Mouse (Mus musculus): Measurements from ENCODE around the gene Pigo. TPM values are rescaled to one million over a fixed set of nuclear protein-coding genes. Genes with fewer than 3 reads are reported as not detected.

Pigo gene
- polyA plus RNA-seq, 1 experiment: 7.6 TPM

GRCm38 (mm10) chr4:43029749-43030148 lies 4.1 kb upstream of the Pigo start:
- Histone ChIP-seq H3K4me3 (replicated peaks) (peak overlapping the region; percentile 96), H3K9me3 (no peaks in the 10 kb centered on the region), H3K36me3 (replicated peaks; ENCODE audit: low read length) (peaks cover 68% of the 10 kb centered on the region), H3K27me3 (replicated peaks) (no peaks in the 10 kb centered on the region), H3K4me1 (peaks cover 51% of the 10 kb centered on the region)
- TF ChIP-seq FLI1 (IDR thresholded peaks at IDR 0.05; ENCODE audit: low read length) (no peak), GATA1 (IDR thresholded peaks at IDR 0.05; ENCODE audit: borderline replicate concordance, low read length) (no peak)

GRCm38 (mm10) chr4:43029121-43029520 lies 3.5 kb upstream of the Pigo start:
- H3K9me3 ChIP-seq: no peaks in the 10 kb centered on the region
- TF ChIP-seq GATA1 (IDR thresholded peaks at IDR 0.05; ENCODE audit: borderline replicate concordance, low read length) (no peak), FLI1 (IDR thresholded peaks at IDR 0.05; ENCODE audit: low read length) (no peak)
- no peaks in the 10 kb centered on the region for H3K27me3 ChIP-seq (replicated peaks)
- peaks cover 68% of the 10 kb centered on the region for H3K36me3 ChIP-seq (replicated peaks; ENCODE audit: low read length)
- H3K4me3 ChIP-seq (replicated peaks): no peak overlapping the region
- peaks cover 54% of the 10 kb centered on the region for H3K4me1 ChIP-seq

- Histone ChIP-seq H3K36me3 (replicated peaks; ENCODE audit: low read length) (peaks cover 83% of the 10 kb centered on the region), H3K27me3 (replicated peaks) (no peaks in the 10 kb centered on the region), H3K4me1 (peaks cover 39% of the 10 kb centered on the region), H3K4me3 (replicated peaks) (peak overlapping the region; percentile 96), H3K9me3 (no peaks in the 10 kb centered on the region)
- TF ChIP-seq GATA1 (IDR thresholded peaks at IDR 0.05; ENCODE audit: borderline replicate concordance, low read length) (no peak), FLI1 (IDR thresholded peaks at IDR 0.05; ENCODE audit: low read length) (no peak)
These were observed 946 bp downstream of the Pigo start for GRCm38 (mm10) chr4:43024673-43025072.

GRCm38 (mm10) chr4:43021341-43021740 lies 4.3 kb downstream of the Pigo start:
- TF ChIP-seq GATA1 (IDR thresholded peaks at IDR 0.05; ENCODE audit: borderline replicate concordance, low read length): no peak
- no peak for TF ChIP-seq FLI1 (IDR thresholded peaks at IDR 0.05; ENCODE audit: low read length)
- peaks cover 34% of the 10 kb centered on the region for H3K4me1 ChIP-seq
- peaks cover 79% of the 10 kb centered on the region for H3K36me3 ChIP-seq (replicated peaks; ENCODE audit: low read length)

GRCm38 (mm10) chr4:43020876-43021275 lies 4.7 kb downstream of the Pigo start:
- peaks cover 79% of the 10 kb centered on the region for H3K36me3 ChIP-seq (replicated peaks; ENCODE audit: low read length)
- no peaks in the 10 kb centered on the region for H3K27me3 ChIP-seq (replicated peaks)
- no peaks in the 10 kb centered on the region for H3K9me3 ChIP-seq
- no peak overlapping the region for H3K4me3 ChIP-seq (replicated peaks)
- TF ChIP-seq FLI1 (IDR thresholded peaks at IDR 0.05; ENCODE audit: low read length) (no peak), GATA1 (IDR thresholded peaks at IDR 0.05; ENCODE audit: borderline replicate concordance, low read length) (no peak)
- peaks cover 32% of the 10 kb centered on the region for H3K4me1 ChIP-seq

More at GRCm38 (mm10) chr4:43021341-43021740, 4.3 kb downstream of the Pigo start:
- H3K9me3 ChIP-seq: no peaks in the 10 kb centered on the region
- H3K27me3 ChIP-seq (replicated peaks): no peaks in the 10 kb centered on the region
- H3K4me3 ChIP-seq (replicated peaks): no peak overlapping the region

GRCm38 (mm10) chr4:43019641-43020465 lies 5.8 kb downstream of the Pigo start:
- H3K9me3 ChIP-seq: no peaks in the 10 kb centered on the region
- H3K4me3 ChIP-seq (replicated peaks): no peak overlapping the region
- H3K27me3 ChIP-seq (replicated peaks): no peaks in the 10 kb centered on the region
- H3K36me3 ChIP-seq (replicated peaks; ENCODE audit: low read length): peaks cover 79% of the 10 kb centered on the region
- H3K4me1 ChIP-seq: peaks cover 25% of the 10 kb centered on the region
- TF ChIP-seq FLI1 (IDR thresholded peaks at IDR 0.05; ENCODE audit: low read length) (no peak), GATA1 (IDR thresholded peaks at IDR 0.05; ENCODE audit: borderline replicate concordance, low read length) (no peak)

GRCm38 (mm10) chr4:43019176-43019575 lies 6.4 kb downstream of the Pigo start:
- no peaks in the 10 kb centered on the region for H3K9me3 ChIP-seq
- H3K36me3 ChIP-seq (replicated peaks; ENCODE audit: low read length): peaks cover 73% of the 10 kb centered on the region
- TF ChIP-seq FLI1 (IDR thresholded peaks at IDR 0.05; ENCODE audit: low read length) (no peak), GATA1 (IDR thresholded peaks at IDR 0.05; ENCODE audit: borderline replicate concordance, low read length) (no peak)
- H3K4me1 ChIP-seq: peaks cover 18% of the 10 kb centered on the region
- H3K27me3 ChIP-seq (replicated peaks): no peaks in the 10 kb centered on the region
- no peak overlapping the region for H3K4me3 ChIP-seq (replicated peaks)

GRCm38 (mm10) chr4:43018156-43018555 lies 7.5 kb downstream of the Pigo start:
- Histone ChIP-seq H3K36me3 (replicated peaks; ENCODE audit: low read length) (peaks cover 63% of the 10 kb centered on the region), H3K9me3 (no peaks in the 10 kb centered on the region), H3K27me3 (replicated peaks) (no peaks in the 10 kb centered on the region), H3K4me3 (replicated peaks) (no peak overlapping the region), H3K4me1 (peaks cover 8% of the 10 kb centered on the region)
- TF ChIP-seq FLI1 (IDR thresholded peaks at IDR 0.05; ENCODE audit: low read length): no peak
- TF ChIP-seq GATA1 (IDR thresholded peaks at IDR 0.05; ENCODE audit: borderline replicate concordance, low read length): no peak

- H3K9me3 ChIP-seq: no peaks in the 10 kb centered on the region
- no peak overlapping the region for H3K4me3 ChIP-seq (replicated peaks)
- H3K27me3 ChIP-seq (replicated peaks): no peaks in the 10 kb centered on the region
- H3K4me1 ChIP-seq: peaks cover 14% of the 10 kb centered on the region
- TF ChIP-seq GATA1 (IDR thresholded peaks at IDR 0.05; ENCODE audit: borderline replicate concordance, low read length) (no peak), FLI1 (IDR thresholded peaks at IDR 0.05; ENCODE audit: low read length) (no peak)
- H3K36me3 ChIP-seq (replicated peaks; ENCODE audit: low read length): peaks cover 22% of the 10 kb centered on the region
These were observed 13.5 kb downstream of the Pigo start for GRCm38 (mm10) chr4:43012091-43012490.
